Mouse (Mus musculus) bone marrow, adult 2 months (tissue): ENCODE measurements at regions not wholly inside any gene's neighbourhood (a gene's known extent, or its start where the extent isn't known, plus 50 kb on each side); places are given as distances from the start of the nearest gene placed in this dataset.

ENCODE experiments used
- CTCF ChIP-seq: fragments of 200-500 bp; IDR thresholded peaks from 2 replicates; pipeline ENCODE4 v1.5.1; 2011; ENCODE audit warnings: low read length, control low read depth; ENCODE audit not compliant: control insufficient read depth, insufficient read depth
- POLR2A ChIP-seq: fragments of 200-500 bp; IDR thresholded peaks from 2 replicates; pipeline ENCODE4 v1.6.1; 2011; ENCODE audit warnings: low read depth, mild to moderate bottlenecking, control low read depth, low read length, borderline replicate concordance; ENCODE audit not compliant: control insufficient read depth

GRCm38 (mm10) chr3:35133477-35133876 lies 483.3 kb downstream of the Sox2 start:
- no peak for TF ChIP-seq CTCF
- no peak for TF ChIP-seq POLR2A
